Mouse (Mus musculus) stomach, embryonic 15.5 days (tissue): Measurements from ENCODE around the gene Timp3. TPM values are rescaled to one million over a fixed set of nuclear protein-coding genes. Genes with fewer than 3 reads are reported as not detected.
"Not testable (repeated sequence)": the region's sequence is repeated elsewhere in the genome, so short reads cannot be mapped to it uniquely, and the experiment has no call there.

Source experiments
- ATAC-seq: fragments of 200-750 bp; cut with Nextera tagmentation; 2 replicates; pipeline ENCODE4 v1.8.0; 2017; ENCODE audit warnings: low read depth, moderate number of reproducible peaks, moderate TSS enrichment; ENCODE audit not compliant: insufficient read depth, low FRiP score
- H3K27ac ChIP-seq: fragments of 300-500 bp; sonication (generic); 2 replicates; pipeline ENCODE4 v1.5.1; 2015; ENCODE audit warnings: mild to moderate bottlenecking, inconsistent platforms
- H3K27me3 ChIP-seq: fragments of 300-500 bp; sonication (generic); replicated peaks from 2 replicates; pipeline ENCODE4 v1.6.1; 2015; ENCODE audit warnings: inconsistent platforms
- H3K36me3 ChIP-seq: fragments of 300-500 bp; sonication (generic); 2 replicates; pipeline ENCODE4 v1.6.1; 2015; ENCODE audit warnings: inconsistent platforms
- H3K4me1 ChIP-seq: fragments of 300-500 bp; sonication (generic); 2 replicates; pipeline ENCODE4 v1.6.1; 2015; ENCODE audit warnings: inconsistent platforms
- H3K4me2 ChIP-seq: fragments of 300-500 bp; sonication (generic); 2 replicates; pipeline ENCODE4 v1.6.1; 2015; ENCODE audit warnings: mild to moderate bottlenecking, inconsistent platforms
- H3K4me3 ChIP-seq: fragments of 300-500 bp; sonication (generic); replicated peaks from 2 replicates; pipeline ENCODE4 v1.5.1; 2015; ENCODE audit warnings: inconsistent platforms
- H3K9ac ChIP-seq: fragments of 300-500 bp; sonication (generic); 2 replicates; pipeline ENCODE4 v1.6.1; 2015; ENCODE audit warnings: inconsistent platforms
- H3K9me3 ChIP-seq: fragments of 300-500 bp; sonication (generic); 2 replicates; pipeline ENCODE4 v1.6.1; 2016; ENCODE audit warnings: inconsistent platforms
- WGBS: fragments of 180-500 bp; shearing (Covaris S2); methylation state at CpG from one replicate; pipeline ENCODE4 v1.1.7; 2015; 5-methylcytosine and 5-hydroxymethylcytosine counted together
- polyA plus RNA-seq: library from polyadenylated mRNA; unstranded; fragments of >200 nt; fragmentation: Nextera tagmentation; extraction: Ambion mirVana; gene quantifications from 2 replicates; pipeline ENCODE4 v1.2.1, GENCODE M21; 2015

Timp3 gene
- polyA plus RNA-seq, 1 experiment from 2014 or later: 63.5 TPM

GRCm38 (mm10) chr10:86363669-86364309 is 63.6 kb downstream of the Timp3 start:
- no peak overlapping the region for H3K4me3 ChIP-seq
- no peaks in the 10 kb centered on the region for H3K36me3 ChIP-seq
- no peak overlapping the region for H3K27ac ChIP-seq
- 66% methylated on average over 8 of the region's 8 CpGs for WGBS
- no peaks in the 10 kb centered on the region for H3K9me3 ChIP-seq
- no peaks in the 10 kb centered on the region for H3K27me3 ChIP-seq
- ATAC-seq: no peak
- H3K4me1 ChIP-seq: peaks cover 17% of the 10 kb centered on the region; the same call in 1 of the 2 replicates
- no peak overlapping the region for H3K9ac ChIP-seq
- no peak overlapping the region for H3K4me2 ChIP-seq

GRCm38 (mm10) chr10:86365632-86366092 is 65.5 kb downstream of the Timp3 start:
- Histone ChIP-seq H3K36me3 (no peaks in the 10 kb centered on the region), H3K4me1 (peaks cover 17% of the 10 kb centered on the region; the same call in 1 of the 2 replicates), H3K9ac (no peak overlapping the region), H3K4me3 (no peak overlapping the region), H3K4me2 (no peak overlapping the region), H3K9me3 (no peaks in the 10 kb centered on the region), H3K27me3 (no peaks in the 10 kb centered on the region), H3K27ac (no peak overlapping the region)
- 12% methylated on average over 5 of the region's 5 CpGs for WGBS
- ATAC-seq: peak; percentile 85

- Histone ChIP-seq H3K27ac (no peak overlapping the region), H3K4me1 (peaks cover 17% of the 10 kb centered on the region; the same call in 1 of the 2 replicates), H3K36me3 (no peaks in the 10 kb centered on the region), H3K4me2 (no peak overlapping the region), H3K9ac (no peak overlapping the region), H3K4me3 (no peak overlapping the region), H3K9me3 (no peaks in the 10 kb centered on the region), H3K27me3 (no peaks in the 10 kb centered on the region)
- ATAC-seq: no peak
- 87% methylated on average over 4 of the region's 4 CpGs for WGBS
These were observed 67.2 kb downstream of the Timp3 start for GRCm38 (mm10) chr10:86367346-86367745.

GRCm38 (mm10) chr10:86368811-86369210 is 68.6 kb downstream of the Timp3 start:
- peak; percentile 49 for ATAC-seq
- H3K27ac ChIP-seq: no peak overlapping the region
- 38% methylated on average over 12 of the region's 12 CpGs for WGBS

GRCm38 (mm10) chr10:86369346-86369745 is 69.2 kb downstream of the Timp3 start:
- Histone ChIP-seq H3K27ac (no peak overlapping the region), H3K27me3 (no peaks in the 10 kb centered on the region), H3K9me3 (no peaks in the 10 kb centered on the region), H3K4me1 (peaks cover 10% of the 10 kb centered on the region; the same call in 1 of the 2 replicates), H3K9ac (no peak overlapping the region), H3K4me2 (no peak overlapping the region), H3K36me3 (no peaks in the 10 kb centered on the region), H3K4me3 (no peak overlapping the region)
- 70% methylated on average over 4 of the region's 4 CpGs for WGBS
- ATAC-seq: no peak

More at GRCm38 (mm10) chr10:86368811-86369210, 68.6 kb downstream of the Timp3 start:
- Histone ChIP-seq H3K4me1 (peaks cover 11% of the 10 kb centered on the region; the same call in 1 of the 2 replicates), H3K9ac (no peak overlapping the region), H3K9me3 (no peaks in the 10 kb centered on the region), H3K4me3 (no peak overlapping the region), H3K27me3 (no peaks in the 10 kb centered on the region), H3K36me3 (no peaks in the 10 kb centered on the region), H3K4me2 (no peak overlapping the region)

- Histone ChIP-seq H3K4me1 (0 out of 2 replicates have a peak, but pooled peaks cover 5% of the 10 kb centered on the region), H3K27me3 (no peaks in the 10 kb centered on the region), H3K27ac (no peak overlapping the region), H3K36me3 (no peaks in the 10 kb centered on the region), H3K9ac (no peak overlapping the region), H3K9me3 (no peaks in the 10 kb centered on the region), H3K4me3 (no peak overlapping the region), H3K4me2 (no peak overlapping the region)
- no peak for ATAC-seq
These were observed 71.4 kb downstream of the Timp3 start for GRCm38 (mm10) chr10:86371561-86371960.

GRCm38 (mm10) chr10:86374061-86374460 is 73.9 kb downstream of the Timp3 start:
- Histone ChIP-seq H3K27ac (no peak overlapping the region), H3K4me2 (no peak overlapping the region), H3K27me3 (no peaks in the 10 kb centered on the region), H3K4me3 (no peak overlapping the region), H3K9ac (no peak overlapping the region), H3K4me1 (0 out of 2 replicates have a peak, but pooled peaks cover 3% of the 10 kb centered on the region), H3K36me3 (no peaks in the 10 kb centered on the region), H3K9me3 (no peaks in the 10 kb centered on the region)
- 79% methylated on average over 2 of the region's 2 CpGs for WGBS
- ATAC-seq: no peak

- no peak for ATAC-seq
- Histone ChIP-seq H3K4me1 (no peaks in the 10 kb centered on the region), H3K27me3 (no peaks in the 10 kb centered on the region), H3K9me3 (no peaks in the 10 kb centered on the region), H3K27ac (no peak overlapping the region), H3K4me2 (no peak overlapping the region), H3K4me3 (no peak overlapping the region), H3K9ac (no peak overlapping the region), H3K36me3 (no peaks in the 10 kb centered on the region)
- 56% methylated on average over 11 of the region's 11 CpGs for WGBS
These were observed 75.7 kb downstream of the Timp3 start for GRCm38 (mm10) chr10:86375903-86376302.

GRCm38 (mm10) chr10:86376392-86377185 is 76.4 kb downstream of the Timp3 start:
- Histone ChIP-seq H3K9me3 (no peaks in the 10 kb centered on the region), H3K4me2 (no peak overlapping the region), H3K4me1 (no peaks in the 10 kb centered on the region; the same call in 1 of the 2 replicates), H3K36me3 (no peaks in the 10 kb centered on the region), H3K4me3 (no peak overlapping the region), H3K27me3 (no peaks in the 10 kb centered on the region), H3K9ac (no peak overlapping the region), H3K27ac (no peak overlapping the region)
- WGBS: 60% methylated on average over 8 of the region's 8 CpGs
- peak; percentile 29; the same call in 1 of the 2 replicates for ATAC-seq

GRCm38 (mm10) chr10:86378803-86379202 is 78.6 kb downstream of the Timp3 start:
- WGBS: 84% methylated on average over 2 of the region's 2 CpGs
- not testable (repeated sequence) for H3K4me3 ChIP-seq, H3K36me3 ChIP-seq, H3K9ac ChIP-seq, H3K27me3 ChIP-seq, H3K9me3 ChIP-seq, H3K4me1 ChIP-seq, ATAC-seq, H3K4me2 ChIP-seq, H3K27ac ChIP-seq

GRCm38 (mm10) chr10:86380626-86381025 is 80.5 kb downstream of the Timp3 start:
- Histone ChIP-seq H3K9me3 (no peaks in the 10 kb centered on the region), H3K4me3 (no peak overlapping the region), H3K4me2 (no peak overlapping the region), H3K36me3 (no peaks in the 10 kb centered on the region), H3K4me1 (peaks cover 4% of the 10 kb centered on the region; the same call in 1 of the 2 replicates), H3K27ac (no peak overlapping the region), H3K9ac (no peak overlapping the region), H3K27me3 (no peaks in the 10 kb centered on the region)
- 0 out of 2 replicates have a peak, but pooled peaks have one; percentile 40 for ATAC-seq
- WGBS: 46% methylated on average over 2 of the region's 2 CpGs
